Mouse (Mus musculus) ES-E14 (cell line): ENCODE results near the gene Sox13.

Experiments used
- CHD2 ChIP-seq: IDR thresholded peaks from 2 replicates; pipeline ENCODE4 v1.6.1; 2014; ENCODE audit warnings: mild to moderate bottlenecking, low read depth, low read length, inconsistent platforms
- MAFK ChIP-seq: IDR thresholded peaks from 2 replicates; pipeline ENCODE4 v1.6.1; 2014; ENCODE audit warnings: mild to moderate bottlenecking, low read depth, low read length, inconsistent platforms; ENCODE audit not compliant: insufficient read depth

DNA sequence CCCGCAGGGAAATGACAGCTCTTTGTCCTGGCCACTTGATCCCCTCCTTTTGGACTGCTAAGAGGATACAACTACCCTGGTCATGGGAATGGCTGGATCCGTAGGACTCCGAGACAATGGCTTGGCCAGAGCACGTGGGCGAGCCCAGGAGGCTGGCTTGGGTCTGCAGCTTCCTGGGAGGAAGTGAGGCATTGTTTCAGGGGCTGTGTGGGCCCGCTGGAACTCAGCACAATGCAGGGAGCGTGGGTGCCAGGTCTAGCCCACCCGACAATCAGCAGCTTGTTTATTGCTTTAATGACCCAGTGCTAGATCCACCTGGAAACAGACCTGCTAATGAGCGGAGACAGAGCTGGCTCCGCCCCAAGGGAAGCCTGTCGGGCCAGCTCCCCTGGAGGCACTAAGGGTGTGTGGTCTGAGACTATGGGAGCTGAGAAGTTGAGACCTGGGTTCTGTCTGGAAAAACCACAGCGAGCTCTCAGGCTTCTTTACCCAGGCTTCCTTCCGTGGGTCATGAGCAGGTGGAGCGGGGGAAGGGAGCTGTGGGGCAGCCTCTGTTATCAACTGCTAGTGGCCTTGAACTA lies 24.3 kb upstream of the Sox13 start:
- no peak for TF ChIP-seq CHD2
- TF ChIP-seq MAFK, result no peak
